Mouse (Mus musculus) bone marrow macrophage, adult 2 months (primary cell): ENCODE results near the gene Rassf3.

Experiments
- CTCF ChIP-seq: IDR thresholded peaks from 2 replicates; pipeline ENCODE4 v1.5.1; 2012; ENCODE audit warnings: low read depth, mild to moderate bottlenecking, low read length, moderate library complexity
- POLR2A ChIP-seq: IDR thresholded peaks from 2 replicates; pipeline ENCODE4 v1.6.1; 2012; ENCODE audit warnings: mild to moderate bottlenecking, low read depth, low read length, borderline replicate concordance

DNA sequence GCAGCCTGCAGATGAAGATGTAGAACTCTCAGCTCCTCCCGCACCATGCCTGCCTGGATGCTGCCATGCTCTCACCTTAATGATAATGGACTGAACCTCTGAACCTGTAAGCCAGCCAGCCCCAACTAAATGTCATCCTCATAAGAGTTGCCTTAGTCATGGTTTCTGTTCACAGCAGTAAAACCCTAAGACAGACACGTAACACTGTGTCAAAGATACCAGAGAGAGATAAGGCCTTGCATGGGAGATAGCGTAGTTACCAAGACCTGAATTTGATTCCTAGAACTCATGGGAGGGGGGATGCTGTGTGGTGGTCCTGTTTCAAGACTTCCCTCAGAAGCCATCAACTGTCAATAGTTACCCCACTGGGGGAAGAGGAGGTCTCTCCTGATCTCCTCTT is 20.6 kb downstream of the Rassf3 start:
- no peak for TF ChIP-seq CTCF
- TF ChIP-seq POLR2A: no peak
